Mouse (Mus musculus): ENCODE measurements around the gene Ptprd. TPM values are rescaled to one million over a fixed set of nuclear protein-coding genes. Genes with fewer than 3 reads are reported as not detected.

Ptprd gene
- total and polyA plus RNA-seq, 2 experiments from 2014 or later, result 5.6 to 23.3 TPM

DNA sequence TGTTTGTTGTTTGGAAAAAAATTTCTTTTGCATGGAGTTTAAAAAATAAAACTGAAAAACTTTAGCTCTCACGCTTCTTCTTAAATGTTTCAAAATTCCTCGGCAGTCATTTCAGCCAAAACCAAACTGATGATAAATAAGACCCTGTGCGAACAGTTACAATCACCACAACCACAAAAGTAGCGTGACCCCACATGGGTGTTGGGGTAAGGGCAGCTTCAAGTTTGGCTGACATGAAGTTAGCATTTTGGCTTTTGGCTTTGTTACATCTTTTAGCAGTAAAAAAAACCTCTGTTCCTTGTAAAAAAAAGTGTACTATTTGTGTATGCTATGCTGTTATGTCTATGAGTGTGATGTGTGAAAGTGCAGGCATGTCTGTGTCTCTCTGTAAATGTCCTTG lies 2203.2 kb downstream of the Ptprd start:
- Histone ChIP-seq H3K9me3 (replicated peaks; ENCODE audit: control insufficient read depth, low read length) (no peaks in the 10 kb centered on the region), H3K4me3 (ENCODE audit: low read depth, low read length) (no peak overlapping the region), H3K36me3 (replicated peaks; ENCODE audit: control insufficient read depth, insufficient read depth, low read length) (no peaks in the 10 kb centered on the region), H3K27me3 (ENCODE audit: control insufficient read depth, insufficient read depth, low read length) (no peaks in the 10 kb centered on the region), H3K9ac (replicated peaks; ENCODE audit: low read depth, low read length) (no peak overlapping the region), H3K4me1 (ENCODE audit: control insufficient read depth, insufficient read depth) (no peaks in the 10 kb centered on the region), H3K27ac (ENCODE audit: low read depth) (no peak overlapping the region), H3K4me2 (ENCODE audit: low read depth, low read length) (no peak overlapping the region)
- TF ChIP-seq CTCF (IDR thresholded peaks at IDR 0.05; ENCODE audit: low read depth), result no peak
- no peak for TF ChIP-seq EP300 (IDR thresholded peaks at IDR 0.05; ENCODE audit: low read depth)
- no peak for DNase-seq (ENCODE audit: low spot score)
- no peak for ATAC-seq (ENCODE audit: insufficient read depth, low read depth)
- WGBS, result 77% methylated on average over 4 of the region's 4 CpGs

DNA sequence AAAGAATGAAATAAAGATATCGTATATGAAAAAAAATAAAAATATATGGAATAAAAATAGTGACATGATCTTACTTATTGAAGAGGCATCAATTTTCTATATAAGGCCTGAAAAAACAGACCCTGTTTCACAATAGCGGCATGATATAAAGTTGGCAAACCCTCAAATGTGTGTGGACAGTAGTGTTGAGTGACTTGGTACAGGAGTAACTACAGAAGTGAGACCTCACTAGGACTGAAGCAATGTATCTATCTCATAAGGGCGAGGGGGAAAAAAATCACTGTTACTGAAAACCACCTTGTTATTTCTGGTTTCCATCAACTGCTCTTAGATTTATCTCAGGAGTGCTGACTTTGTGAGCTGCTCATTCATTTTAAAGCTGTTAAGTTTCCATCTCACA lies 2204.5 kb downstream of the Ptprd start:
- no peaks in the 10 kb centered on the region for H3K27me3 ChIP-seq (ENCODE audit: control insufficient read depth, insufficient read depth, low read length)
- DNase-seq (ENCODE audit: low spot score) (no peak), ATAC-seq (ENCODE audit: insufficient read depth, low read depth) (no peak)
- H3K9ac ChIP-seq (replicated peaks; ENCODE audit: low read depth, low read length), result no peak overlapping the region
- no peaks in the 10 kb centered on the region for H3K4me1 ChIP-seq (ENCODE audit: control insufficient read depth, insufficient read depth)
- no peak overlapping the region for H3K27ac ChIP-seq (ENCODE audit: low read depth)
- H3K9me3 ChIP-seq (replicated peaks; ENCODE audit: control insufficient read depth, low read length), result no peaks in the 10 kb centered on the region
- TF ChIP-seq CTCF (IDR thresholded peaks at IDR 0.05; ENCODE audit: low read depth), result no peak
- no peak for TF ChIP-seq EP300 (IDR thresholded peaks at IDR 0.05; ENCODE audit: low read depth)
- 42% methylated on average over 3 of the region's 3 CpGs for WGBS
- H3K4me3 ChIP-seq (ENCODE audit: low read depth, low read length), result no peak overlapping the region
- H3K36me3 ChIP-seq (replicated peaks; ENCODE audit: control insufficient read depth, insufficient read depth, low read length), result no peaks in the 10 kb centered on the region
- H3K4me2 ChIP-seq (ENCODE audit: low read depth, low read length), result 0 out of 2 replicates have a peak overlapping the region, but pooled peaks have one; percentile 28

DNA sequence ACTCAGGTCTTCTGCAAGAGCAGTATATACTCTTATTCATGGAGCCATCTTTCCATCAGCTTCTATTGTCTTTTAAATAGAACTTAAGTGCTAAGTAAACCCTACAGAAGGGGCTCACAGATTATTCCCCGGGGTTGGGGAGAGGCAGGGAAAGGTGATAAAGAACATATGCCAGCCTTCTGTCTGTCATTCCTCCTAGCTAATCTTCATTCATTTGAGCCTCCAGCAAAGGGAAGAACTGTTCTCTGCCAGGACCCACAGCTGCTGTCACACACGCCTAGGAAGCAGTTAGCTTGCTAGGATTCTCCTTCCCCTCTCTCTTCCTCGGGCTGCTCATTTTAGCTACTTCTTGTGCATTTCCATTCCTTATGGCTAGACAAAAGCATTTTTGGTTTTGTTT lies 2205.0 kb downstream of the Ptprd start:
- Histone ChIP-seq H3K36me3 (replicated peaks; ENCODE audit: control insufficient read depth, insufficient read depth, low read length) (no peaks in the 10 kb centered on the region), H3K4me2 (ENCODE audit: low read depth, low read length) (0 out of 2 replicates have a peak overlapping the region, but pooled peaks have one; percentile 28), H3K4me3 (ENCODE audit: low read depth, low read length) (no peak overlapping the region), H3K27me3 (ENCODE audit: control insufficient read depth, insufficient read depth, low read length) (no peaks in the 10 kb centered on the region), H3K4me1 (ENCODE audit: control insufficient read depth, insufficient read depth) (no peaks in the 10 kb centered on the region), H3K27ac (ENCODE audit: low read depth) (peak overlapping the region; percentile 32; the same call in 1 of the 2 replicates), H3K9ac (replicated peaks; ENCODE audit: low read depth, low read length) (no peak overlapping the region), H3K9me3 (replicated peaks; ENCODE audit: control insufficient read depth, low read length) (no peaks in the 10 kb centered on the region)
- 11% methylated on average over 3 of the region's 3 CpGs for WGBS
- DNase-seq (ENCODE audit: low spot score) (no peak), ATAC-seq (ENCODE audit: insufficient read depth, low read depth) (no peak)
- TF ChIP-seq CTCF (IDR thresholded peaks at IDR 0.05; ENCODE audit: low read depth) (no peak), EP300 (IDR thresholded peaks at IDR 0.05; ENCODE audit: low read depth) (no peak)

DNA sequence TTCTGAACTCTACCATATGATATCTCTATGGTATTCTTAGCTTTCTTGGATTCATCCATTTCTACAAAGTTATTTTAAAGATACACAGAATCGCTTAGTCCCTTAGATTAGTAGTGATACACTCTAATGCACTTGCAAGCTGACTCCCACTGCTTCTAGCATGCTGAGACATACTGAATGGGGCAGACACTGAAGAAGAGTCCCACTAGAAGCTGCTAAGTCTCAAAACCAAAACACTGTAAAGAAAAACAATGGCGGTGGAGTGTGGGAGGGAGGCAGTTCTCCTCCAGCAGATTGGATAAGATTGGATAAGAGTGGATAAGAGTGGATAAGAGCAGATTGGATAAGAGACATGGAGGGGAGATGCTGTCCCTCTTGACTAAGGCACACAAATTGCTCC lies 2207.6 kb downstream of the Ptprd start:
- WGBS, result 68% methylated on average over 2 of the region's 2 CpGs

DNA sequence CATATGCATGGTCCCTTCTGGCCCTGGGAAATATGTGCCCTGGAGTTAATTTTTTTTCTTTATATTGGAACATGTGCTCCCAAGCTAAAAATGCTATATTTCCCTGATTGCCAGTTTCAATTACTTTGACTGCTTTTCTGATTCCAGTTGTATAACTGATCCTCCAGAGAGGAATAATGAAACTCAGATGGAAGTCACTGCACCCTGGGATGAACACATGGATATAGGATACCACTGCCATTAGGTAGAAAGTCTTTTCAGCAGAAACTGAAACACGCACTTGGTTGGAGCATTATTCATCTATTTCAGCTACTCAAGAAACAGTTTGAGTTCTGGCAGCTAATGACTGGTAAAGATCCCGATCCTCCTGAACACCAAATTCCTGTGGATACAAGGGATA lies 2211.5 kb downstream of the Ptprd start:
- no peak for TF ChIP-seq EP300 (IDR thresholded peaks at IDR 0.05; ENCODE audit: low read depth)
- no peak for TF ChIP-seq CTCF (IDR thresholded peaks at IDR 0.05; ENCODE audit: low read depth)
- H3K27ac ChIP-seq (ENCODE audit: low read depth), result no peak overlapping the region
- no peak overlapping the region for H3K9ac ChIP-seq (replicated peaks; ENCODE audit: low read depth, low read length)
- H3K4me3 ChIP-seq (ENCODE audit: low read depth, low read length), result no peak overlapping the region
- H3K27me3 ChIP-seq (ENCODE audit: control insufficient read depth, insufficient read depth, low read length), result no peaks in the 10 kb centered on the region
- DNase-seq (ENCODE audit: low spot score) (no peak), ATAC-seq (ENCODE audit: insufficient read depth, low read depth) (no peak)
- no peaks in the 10 kb centered on the region for H3K9me3 ChIP-seq (replicated peaks; ENCODE audit: control insufficient read depth, low read length)
- H3K36me3 ChIP-seq (replicated peaks; ENCODE audit: control insufficient read depth, insufficient read depth, low read length), result no peaks in the 10 kb centered on the region
- H3K4me1 ChIP-seq (ENCODE audit: control insufficient read depth, insufficient read depth), result no peaks in the 10 kb centered on the region
- 97% methylated on average over 2 of the region's 2 CpGs for WGBS
- no peak overlapping the region for H3K4me2 ChIP-seq (ENCODE audit: low read depth, low read length)

More for the DNA sequence above, 2207.6 kb downstream of the Ptprd start:
- Histone ChIP-seq H3K4me3 (ENCODE audit: low read depth, low read length) (no peak overlapping the region), H3K27ac (ENCODE audit: low read depth) (no peak overlapping the region), H3K4me1 (ENCODE audit: control insufficient read depth, insufficient read depth) (no peaks in the 10 kb centered on the region), H3K36me3 (replicated peaks; ENCODE audit: control insufficient read depth, insufficient read depth, low read length) (no peaks in the 10 kb centered on the region), H3K27me3 (ENCODE audit: control insufficient read depth, insufficient read depth, low read length) (no peaks in the 10 kb centered on the region), H3K9me3 (replicated peaks; ENCODE audit: control insufficient read depth, low read length) (no peaks in the 10 kb centered on the region), H3K9ac (replicated peaks; ENCODE audit: low read depth, low read length) (no peak overlapping the region), H3K4me2 (ENCODE audit: low read depth, low read length) (no peak overlapping the region)
- DNase-seq (ENCODE audit: low spot score) (no peak), ATAC-seq (ENCODE audit: insufficient read depth, low read depth) (no peak)
- TF ChIP-seq CTCF (IDR thresholded peaks at IDR 0.05; ENCODE audit: low read depth) (no peak), EP300 (IDR thresholded peaks at IDR 0.05; ENCODE audit: low read depth) (no peak)

DNA sequence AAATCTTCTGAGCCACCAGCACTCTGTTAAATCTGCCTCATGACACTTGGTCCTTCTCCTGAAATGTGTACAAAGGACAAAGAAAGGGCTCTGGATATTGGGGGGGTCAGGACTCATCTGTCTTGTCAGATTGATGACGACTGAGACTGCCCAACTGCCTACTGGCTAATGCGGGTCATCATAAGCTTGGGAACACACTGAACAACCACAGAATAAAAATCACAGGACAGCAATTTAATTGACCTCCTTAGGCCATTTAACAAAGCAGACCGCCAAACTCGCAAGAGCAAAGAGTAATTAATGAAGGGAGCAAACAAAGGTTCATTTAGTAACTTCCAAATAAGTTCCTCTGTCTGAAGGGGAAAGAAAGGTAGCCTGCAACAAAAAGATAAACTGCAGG lies 2215.9 kb downstream of the Ptprd start:
- DNase-seq (ENCODE audit: low spot score), result no peak
- no peak for ATAC-seq (ENCODE audit: insufficient read depth, low read depth)
- H3K27me3 ChIP-seq (ENCODE audit: control insufficient read depth, insufficient read depth, low read length), result no peaks in the 10 kb centered on the region
- H3K27ac ChIP-seq (ENCODE audit: low read depth), result no peak overlapping the region
- H3K36me3 ChIP-seq (replicated peaks; ENCODE audit: control insufficient read depth, insufficient read depth, low read length), result no peaks in the 10 kb centered on the region
- H3K4me1 ChIP-seq (ENCODE audit: control insufficient read depth, insufficient read depth), result no peaks in the 10 kb centered on the region
- H3K4me2 ChIP-seq (ENCODE audit: low read depth, low read length), result no peak overlapping the region
- no peak overlapping the region for H3K4me3 ChIP-seq (ENCODE audit: low read depth, low read length)
- no peaks in the 10 kb centered on the region for H3K9me3 ChIP-seq (replicated peaks; ENCODE audit: control insufficient read depth, low read length)
- WGBS, result 72% methylated on average over 4 of the region's 4 CpGs
- no peak for TF ChIP-seq EP300 (IDR thresholded peaks at IDR 0.05; ENCODE audit: low read depth)
- no peak for TF ChIP-seq CTCF (IDR thresholded peaks at IDR 0.05; ENCODE audit: low read depth)
- H3K9ac ChIP-seq (replicated peaks; ENCODE audit: low read depth, low read length), result no peak overlapping the region
